Mouse (Mus musculus) ES-E14 (cell line): Measurements from ENCODE around the gene Lmnb2.

Experiments
- CHD2 ChIP-seq: IDR thresholded peaks from 2 replicates; pipeline ENCODE4 v1.6.1; 2014; ENCODE audit warnings: mild to moderate bottlenecking, low read depth, low read length, inconsistent platforms
- MAFK ChIP-seq: IDR thresholded peaks from 2 replicates; pipeline ENCODE4 v1.6.1; 2014; ENCODE audit warnings: mild to moderate bottlenecking, low read depth, low read length, inconsistent platforms; ENCODE audit not compliant: insufficient read depth
- ZC3H11A ChIP-seq: IDR thresholded peaks from 2 replicates; pipeline ENCODE4 v1.6.1; 2012; ENCODE audit warnings: low read depth, mild to moderate bottlenecking, inconsistent platforms, low read length, borderline replicate concordance
- ZNF384 ChIP-seq: IDR thresholded peaks from 2 replicates; pipeline ENCODE4 v1.6.1; 2012; ENCODE audit warnings: low read depth, low read length, inconsistent platforms

GRCm38 (mm10) chr10:80935698-80936097, 17.7 kb upstream of the Lmnb2 start:
- TF ChIP-seq MAFK, result no peak
- no peak for TF ChIP-seq CHD2
- no peak for TF ChIP-seq ZNF384
- no peak for TF ChIP-seq ZC3H11A
